Mouse (Mus musculus) stomach, postnatal 0 days (tissue): ENCODE data around the gene Trim26. TPM values are rescaled to one million over a fixed set of nuclear protein-coding genes. Genes with fewer than 3 reads are reported as not detected.

Experiments used
- ATAC-seq: fragments of 200-750 bp; cut with Nextera tagmentation; 2 replicates; pipeline ENCODE4 v1.8.0; 2017; ENCODE audit not compliant: low FRiP score, low TSS enrichment
- DNase-seq: peaks from one replicate; pipeline ENCODE4 v3.0.0-alpha.2; 2016; ENCODE audit warnings: low spot score
- H3K27ac ChIP-seq: fragments of 300-500 bp; sonication (generic); replicated peaks from 2 replicates; pipeline ENCODE4 v1.5.1; 2014; ENCODE audit warnings: mild to moderate bottlenecking, control low read depth
- H3K27me3 ChIP-seq: fragments of 300-500 bp; sonication (generic); 2 replicates; pipeline ENCODE4 v1.6.1; 2014; ENCODE audit warnings: low read length; ENCODE audit not compliant: control insufficient read depth, insufficient read depth
- H3K36me3 ChIP-seq: fragments of 300-500 bp; sonication (generic); 2 replicates; pipeline ENCODE4 v1.6.1; 2014; ENCODE audit warnings: low read length, mixed read lengths; ENCODE audit not compliant: control insufficient read depth, insufficient read depth
- H3K4me1 ChIP-seq: fragments of 300-500 bp; sonication (generic); replicated peaks from 2 replicates; pipeline ENCODE4 v1.6.1; 2014; ENCODE audit warnings: antibody characterized with exemption; ENCODE audit not compliant: control insufficient read depth, insufficient read depth
- H3K4me2 ChIP-seq: fragments of 300-500 bp; sonication (generic); replicated peaks from 2 replicates; pipeline ENCODE4 v1.6.1; 2014; ENCODE audit warnings: low read depth, mild to moderate bottlenecking, control low read depth, moderate library complexity
- H3K4me3 ChIP-seq: fragments of 300-500 bp; sonication (generic); 2 replicates; pipeline ENCODE4 v1.5.1; 2014; ENCODE audit warnings: low read depth, low read length, control low read depth
- H3K9ac ChIP-seq: fragments of 300-500 bp; sonication (generic); 2 replicates; pipeline ENCODE4 v1.6.1; 2014; ENCODE audit warnings: mild to moderate bottlenecking, low read length, control low read depth, mixed read lengths
- H3K9me3 ChIP-seq: fragments of 300-500 bp; sonication (generic); 2 replicates; pipeline ENCODE4 v1.6.1; 2016; ENCODE audit warnings: low read length; ENCODE audit not compliant: control insufficient read depth
- CTCF ChIP-seq: IDR thresholded peaks from 2 replicates; pipeline ENCODE4 v1.5.1; 2016; ENCODE audit warnings: antibody characterized with exemption, low read depth, mild to moderate bottlenecking, moderate library complexity
- EP300 ChIP-seq: optimal IDR thresholded peaks from 2 replicates; pipeline ENCODE3; 2016; ENCODE audit warnings: antibody characterized with exemption
- WGBS: fragments of 180-500 bp; shearing (Covaris S2); extraction: QIAGEN DNeasy Blood & Tissue Kit; methylation state at CpG from one replicate; pipeline ENCODE4 v1.1.7; 2014; 5-methylcytosine and 5-hydroxymethylcytosine counted together
- polyA plus RNA-seq: library from polyadenylated mRNA; unstranded; fragments of >200 nt; fragmentation: Nextera tagmentation; extraction: Ambion mirVana; gene quantifications from 2 replicates; pipeline ENCODE4 v1.2.1, GENCODE M21; 2015

The Trim26 gene
- polyA plus RNA-seq, 1 experiment from 2014 or later, result 22.9 TPM

DNA sequence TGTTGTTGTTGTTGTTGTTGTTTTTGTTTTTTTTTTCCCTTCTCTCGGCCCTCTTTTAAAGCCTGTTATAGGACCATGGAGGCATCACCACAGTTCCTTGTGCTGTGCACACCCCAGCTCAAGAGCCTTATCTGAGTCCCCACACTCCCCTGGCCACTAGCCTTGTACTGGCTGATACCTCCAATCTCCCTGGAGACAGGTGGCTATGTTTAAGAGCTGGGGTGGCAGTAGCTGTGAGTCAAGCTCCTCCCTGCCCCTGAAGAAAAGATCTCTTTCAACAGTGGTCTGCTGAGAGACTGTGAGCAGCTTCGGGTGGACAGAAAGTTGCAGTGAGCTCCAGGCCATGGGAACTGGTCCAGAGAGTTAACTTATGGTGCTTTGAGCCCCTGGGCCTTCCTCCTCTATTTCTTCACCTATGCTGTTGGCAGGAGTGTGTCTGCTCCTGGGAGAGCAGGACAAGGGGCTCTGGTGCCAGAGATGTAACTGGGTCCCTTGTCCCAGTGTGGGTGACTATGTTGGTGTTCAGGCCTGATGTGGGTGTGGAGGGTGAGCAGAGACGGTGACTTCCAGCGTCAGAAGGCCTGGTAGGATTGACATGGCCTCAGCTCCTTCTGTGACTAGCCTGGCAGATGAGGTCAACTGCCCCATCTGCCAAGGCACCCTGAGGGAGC lies 32.5 kb downstream of the Trim26 start, which contains the start of gene Trim10:
Gene Trim10, plus strand, starts transcription at position 291 of the 671 bp plus-strand sequence.
- Histone ChIP-seq H3K9ac (peak within 1 kb of the TSS; percentile 1; the same call in 1 of the 2 replicates), H3K27ac (no peak within 1 kb of the TSS), H3K9me3 (no peaks in the 10 kb centered on the region), H3K4me3 (no peak within 1 kb of the TSS), H3K4me2 (no peak within 1 kb of the TSS), H3K27me3 (no peaks in the 10 kb centered on the region), H3K36me3 (no peaks in the 10 kb centered on the region), H3K4me1 (no peaks in the 10 kb centered on the region)
- DNase-seq, result peak; percentile 22
- no peak for ATAC-seq
- 79% methylated on average over 4 of the region's 4 CpGs for WGBS
- no peak for TF ChIP-seq EP300
- TF ChIP-seq CTCF, result no peak

DNA sequence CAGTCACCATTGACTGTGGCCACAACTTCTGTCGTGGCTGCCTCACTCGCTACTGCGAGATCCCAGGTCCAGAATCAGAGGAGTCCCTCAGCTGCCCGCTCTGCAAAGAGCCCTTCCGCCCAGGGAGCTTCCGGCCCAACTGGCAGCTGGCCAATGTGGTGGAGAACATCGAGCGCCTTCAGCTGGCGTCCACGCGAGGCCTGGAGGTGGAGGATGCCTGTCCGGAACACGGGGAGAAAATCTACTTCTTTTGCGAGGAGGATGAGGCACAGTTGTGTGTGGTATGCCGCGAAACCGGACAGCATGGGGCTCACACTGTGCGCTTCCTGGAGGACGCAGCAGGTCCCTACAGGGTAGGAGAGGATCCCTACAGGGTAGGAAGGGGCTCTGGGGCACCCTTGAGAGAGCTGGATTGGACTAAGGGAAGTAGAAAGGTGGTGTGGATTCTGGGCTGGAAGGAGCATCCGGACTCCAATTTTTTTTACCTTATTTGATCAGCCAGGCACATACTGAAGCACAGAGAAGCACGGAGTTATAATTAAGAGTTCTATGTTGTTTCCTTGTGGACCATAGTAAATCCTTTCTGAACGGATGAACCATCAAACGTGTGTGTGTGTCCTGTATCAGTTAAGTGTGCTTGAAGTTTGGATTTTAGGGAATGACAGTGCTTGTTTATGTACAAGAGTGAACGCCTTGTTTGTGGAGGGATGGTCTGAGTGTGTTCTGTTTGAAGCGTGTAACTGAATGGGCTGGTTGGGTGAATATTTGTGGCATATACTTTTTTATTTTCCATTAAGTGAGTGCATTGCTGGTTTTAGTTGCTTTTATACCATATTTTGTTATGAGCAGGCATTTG lies 33.2 kb downstream of the Trim26 start:
- Histone ChIP-seq H3K4me2 (no peak overlapping the region), H3K9ac (peak overlapping the region; percentile 1; the same call in 1 of the 2 replicates), H3K4me1 (no peaks in the 10 kb centered on the region), H3K4me3 (no peak overlapping the region), H3K27ac (no peak overlapping the region), H3K27me3 (no peaks in the 10 kb centered on the region), H3K36me3 (no peaks in the 10 kb centered on the region), H3K9me3 (no peaks in the 10 kb centered on the region)
- WGBS, result 66% methylated on average over 25 of the region's 25 CpGs
- ATAC-seq (no peak), DNase-seq (peak; percentile 31)
- no peak for TF ChIP-seq CTCF

DNA sequence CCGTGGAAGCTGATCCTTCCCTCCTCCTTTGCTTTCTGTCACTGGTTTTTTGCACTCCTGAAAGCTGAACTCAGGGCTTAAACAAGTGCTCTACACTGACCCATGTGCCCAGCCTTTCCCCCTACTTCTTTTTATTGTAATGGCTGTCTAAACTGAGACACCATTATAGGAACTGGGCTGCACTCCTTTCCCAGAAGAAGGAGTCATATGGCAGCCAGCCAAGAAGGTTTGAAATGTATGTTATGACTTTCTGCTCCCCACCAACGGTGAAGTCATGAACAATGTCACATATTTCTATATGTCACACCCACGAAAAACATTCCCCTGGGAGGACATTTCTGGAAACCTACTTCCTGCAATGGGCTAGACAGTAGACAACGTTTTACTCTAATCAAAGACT lies 37.7 kb downstream of the Trim26 start:
- no peak for TF ChIP-seq EP300
- no peak for TF ChIP-seq CTCF
- 19% methylated on average over 4 of the region's 4 CpGs for whole genome bisulfite sequencing
- Histone ChIP-seq H3K27me3 (no peaks in the 10 kb centered on the region), H3K36me3 (no peaks in the 10 kb centered on the region), H3K4me3 (no peak overlapping the region), H3K9ac (no peak overlapping the region), H3K4me2 (no peak overlapping the region), H3K27ac (0 out of 2 replicates have a peak overlapping the region, but pooled peaks have one; percentile 45), H3K4me1 (no peaks in the 10 kb centered on the region), H3K9me3 (no peaks in the 10 kb centered on the region)
- ATAC-seq, result peak; percentile 78
- peak; percentile 59 for DNase-seq

DNA sequence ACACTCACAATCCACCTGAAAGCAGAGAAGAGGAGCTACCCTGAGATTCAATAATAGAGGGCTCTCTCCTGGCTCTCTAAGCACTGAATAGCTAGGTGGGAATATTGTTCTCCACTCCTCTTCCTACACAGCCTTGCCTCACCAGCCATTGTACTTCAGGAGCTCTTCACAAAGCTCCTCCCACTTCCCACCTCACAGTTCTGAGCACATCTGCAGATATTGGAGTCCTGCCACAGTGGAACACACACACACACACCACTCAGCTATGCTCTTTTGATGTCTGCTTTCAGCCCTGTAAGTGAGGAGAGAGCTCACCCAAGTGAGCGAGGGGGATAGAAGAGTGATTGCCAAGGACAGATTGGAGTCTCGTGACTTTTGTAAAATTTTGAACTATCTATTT lies 46.4 kb downstream of the Trim26 start:
- Histone ChIP-seq H3K27ac (no peak overlapping the region), H3K4me1 (no peaks in the 10 kb centered on the region), H3K9me3 (no peaks in the 10 kb centered on the region), H3K4me3 (no peak overlapping the region), H3K9ac (no peak overlapping the region), H3K27me3 (no peaks in the 10 kb centered on the region), H3K36me3 (no peaks in the 10 kb centered on the region), H3K4me2 (no peak overlapping the region)
- WGBS, result 56% methylated on average over 2 of the region's 2 CpGs
- no peak for ATAC-seq
- TF ChIP-seq EP300 (no peak), CTCF (no peak)
- no peak for DNase-seq

DNA sequence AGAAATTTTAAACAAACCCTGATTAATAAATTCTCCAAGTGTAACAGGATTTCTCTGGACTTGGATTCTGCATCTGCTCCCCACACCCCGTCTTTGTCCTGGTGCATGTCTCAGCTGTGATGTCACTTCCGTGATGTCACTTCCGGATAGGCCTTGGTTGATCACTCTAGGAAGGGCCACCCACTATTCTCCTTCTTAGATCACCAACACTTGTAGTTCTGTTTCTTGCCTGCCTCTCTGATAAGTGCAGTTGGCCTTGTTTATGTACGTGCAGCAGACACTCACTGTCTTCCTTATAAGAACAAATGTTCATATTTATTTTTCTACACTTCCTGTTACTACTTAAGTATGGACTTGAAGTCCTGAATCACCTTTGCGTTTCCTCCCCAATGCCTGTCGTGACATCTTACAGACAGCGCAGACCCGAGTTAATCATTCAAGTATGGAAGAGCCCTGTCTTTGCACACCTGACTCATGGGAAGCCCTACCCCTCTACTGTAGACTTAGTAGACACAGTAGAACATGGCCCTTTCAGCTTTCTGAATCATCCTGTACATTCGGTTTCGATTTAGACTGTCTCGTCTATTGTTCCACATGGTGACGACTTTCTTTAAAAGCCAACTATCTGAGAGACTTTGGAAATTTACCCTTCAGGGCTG lies 48.3 kb downstream of the Trim26 start:
- Histone ChIP-seq H3K27ac (no peak overlapping the region), H3K4me1 (no peaks in the 10 kb centered on the region), H3K9me3 (no peaks in the 10 kb centered on the region), H3K36me3 (no peaks in the 10 kb centered on the region), H3K9ac (no peak overlapping the region), H3K27me3 (no peaks in the 10 kb centered on the region), H3K4me2 (no peak overlapping the region), H3K4me3 (no peak overlapping the region)
- DNase-seq (no peak), ATAC-seq (peak; percentile 95)
- 85% methylated on average over 12 of the region's 12 CpGs for WGBS
- no peak for TF ChIP-seq CTCF
- TF ChIP-seq EP300, result no peak
